ENCODE assay signal across 18 mouse cellular contexts in the genomic region with DNA sequence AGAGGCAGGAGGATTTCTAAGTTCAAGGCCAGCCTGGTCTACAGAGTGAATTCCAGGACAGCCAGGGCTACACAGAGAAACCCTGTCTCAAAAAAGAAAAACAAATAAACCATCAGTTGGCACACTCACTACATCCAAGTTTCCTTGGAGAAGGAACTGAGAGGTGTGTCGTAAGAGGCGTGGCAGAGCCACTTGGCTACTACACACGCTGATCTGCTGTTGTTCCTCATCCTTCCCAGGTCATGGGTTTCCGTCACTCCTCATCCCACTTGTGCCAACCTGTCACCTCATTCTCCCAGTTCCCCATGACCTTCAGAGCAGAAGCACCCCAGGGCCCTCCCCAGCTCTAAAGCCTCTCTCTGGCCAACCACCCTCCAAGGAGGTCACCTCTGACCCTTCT. TPM values are rescaled to one million over a fixed set of nuclear protein-coding genes. Genes with fewer than 3 reads are reported as not detected.
A peak's percentile ranks its signal among the peaks of the same experiment; 100 is the strongest.
DNase-seq lines count a peak whose midpoint lies in the region; ATAC-seq and TF ChIP-seq lines count a peak whose summit lies in the region.
"Had no signal": no experiment of that assay in that cellular context is flagged by ENCODE, and none has a peak within 500 bp of the region (broad histone marks: within the 10 kb centered on the region; RNA-seq: fewer than 3 reads in every experiment).

No protein-coding gene starts in this region.

- no peaks in the 10 kb centered on the region for H3K9me3 ChIP-seq in midbrain, embryonic 10.5 days (replicated peaks)
- no peaks in the 10 kb centered on the region for H3K9me3 ChIP-seq in midbrain, embryonic 13.5 days
- H3K9me3 ChIP-seq in liver, embryonic 15.5 days (replicated peaks) = no peaks in the 10 kb centered on the region
- no peaks in the 10 kb centered on the region for H3K9me3 ChIP-seq in stomach, postnatal 0 days (ENCODE audit: control insufficient read depth, low read length)
- H3K9me3 ChIP-seq: forebrain, embryonic 12.5 days; heart, embryonic 12.5 days had no signal

- H3K36me3 ChIP-seq in midbrain, embryonic 10.5 days = 0 out of 2 replicates have a peak, but pooled peaks cover 2% of the 10 kb centered on the region
- no peaks in the 10 kb centered on the region for H3K36me3 ChIP-seq in midbrain, embryonic 13.5 days
- H3K36me3 ChIP-seq in liver, embryonic 15.5 days (replicated peaks) = no peaks in the 10 kb centered on the region
- no peaks in the 10 kb centered on the region for H3K36me3 ChIP-seq in stomach, postnatal 0 days (ENCODE audit: control insufficient read depth, insufficient read depth, low read length)
- H3K36me3 ChIP-seq: forebrain, embryonic 12.5 days; heart, embryonic 12.5 days had no signal

- TF ChIP-seq EP300 in stomach, postnatal 0 days (optimal IDR thresholded peaks at IDR 0.05) = no peak

- TF ChIP-seq CTCF in stomach, postnatal 0 days (IDR thresholded peaks at IDR 0.05; ENCODE audit: low read depth) = no peak

- DNase-seq in heart, adult 11 months = peak; percentile 90
- no peak for DNase-seq in heart, postnatal 4 days
- DNase-seq in midbrain, embryonic 10.5 days (ENCODE audit: low spot score) = no peak
- no peak for DNase-seq in stomach, postnatal 0 days (ENCODE audit: low spot score)
- no peak for DNase-seq in cerebellum, postnatal 25 days
- DNase-seq in adrenal gland, postnatal 14 days = no peak
- DNase-seq: cerebellum, adult 9-10 months; gastrocnemius, postnatal 36 days; heart, postnatal 36 days; kidney, adult 18-20 months; kidney, postnatal 10 days; lung, embryonic 14.5 days had no signal

- 93% methylated on average over 4 of the region's 4 CpGs for WGBS in midbrain, embryonic 10.5 days
- 99% methylated on average over 4 of the region's 4 CpGs for WGBS in midbrain, embryonic 13.5 days
- 81% methylated on average over 4 of the region's 4 CpGs for WGBS in liver, embryonic 15.5 days (ENCODE audit: insufficient replicate concordance)
- WGBS in stomach, postnatal 0 days = 60% methylated on average over 4 of the region's 4 CpGs

- H3K4me2 ChIP-seq in midbrain, embryonic 13.5 days (replicated peaks) = no peak overlapping the region
- H3K4me2 ChIP-seq in liver, embryonic 15.5 days = peak overlapping the region; percentile 27; the same call in 1 of the 2 replicates
- H3K4me2 ChIP-seq in stomach, postnatal 0 days (replicated peaks; ENCODE audit: low read depth) = no peak overlapping the region
- H3K4me2 ChIP-seq: forebrain, embryonic 12.5 days; heart, embryonic 12.5 days; lung, embryonic 14.5 days had no signal

- H3K27ac ChIP-seq in midbrain, embryonic 10.5 days (replicated peaks) = 0 out of 2 replicates have a peak overlapping the region, but pooled peaks have one; percentile 13
- no peak overlapping the region for H3K27ac ChIP-seq in midbrain, embryonic 13.5 days
- H3K27ac ChIP-seq in liver, embryonic 15.5 days (replicated peaks) = peak overlapping the region; percentile 99
- H3K27ac ChIP-seq in stomach, postnatal 0 days (replicated peaks) = peak overlapping the region; percentile 64; the same call in 1 of the 2 replicates
- H3K27ac ChIP-seq: forebrain, embryonic 12.5 days; left cerebral cortex, adult 2 months had no signal

- no peak overlapping the region for H3K9ac ChIP-seq in midbrain, embryonic 13.5 days (replicated peaks)
- no peak overlapping the region for H3K9ac ChIP-seq in liver, embryonic 15.5 days
- H3K9ac ChIP-seq in stomach, postnatal 0 days (ENCODE audit: low read length) = no peak overlapping the region
- H3K9ac ChIP-seq: forebrain, embryonic 12.5 days; heart, embryonic 12.5 days; lung, embryonic 14.5 days had no signal

- H3K4me1 ChIP-seq in midbrain, embryonic 10.5 days = peaks cover 50% of the 10 kb centered on the region
- peaks cover 14% of the 10 kb centered on the region for H3K4me1 ChIP-seq in midbrain, embryonic 13.5 days (replicated peaks)
- H3K4me1 ChIP-seq in liver, embryonic 15.5 days (replicated peaks) = peaks cover 96% of the 10 kb centered on the region
- H3K4me1 ChIP-seq in stomach, postnatal 0 days (replicated peaks; ENCODE audit: control insufficient read depth, insufficient read depth) = peaks cover 7% of the 10 kb centered on the region; the same call in 1 of the 2 replicates

- ATAC-seq in midbrain, embryonic 13.5 days = no peak
- ATAC-seq in liver, embryonic 15.5 days (ENCODE audit: insufficient read depth) = no peak
- no peak for ATAC-seq in stomach, postnatal 0 days (ENCODE audit: low FRiP score, low TSS enrichment)
- ATAC-seq: hindbrain, embryonic 16.5 days had no signal

- no peak overlapping the region for H3K4me3 ChIP-seq in midbrain, embryonic 10.5 days
- H3K4me3 ChIP-seq in midbrain, embryonic 13.5 days (replicated peaks) = no peak overlapping the region
- H3K4me3 ChIP-seq in liver, embryonic 15.5 days (replicated peaks) = no peak overlapping the region
- no peak overlapping the region for H3K4me3 ChIP-seq in stomach, postnatal 0 days (ENCODE audit: low read depth, low read length)
- H3K4me3 ChIP-seq: forebrain, embryonic 12.5 days; heart, embryonic 12.5 days; left cerebral cortex, adult 2 months had no signal

- peaks cover 8% of the 10 kb centered on the region; the same call in 1 of the 2 replicates for H3K27me3 ChIP-seq in midbrain, embryonic 10.5 days (ENCODE audit: low read depth, poor library complexity, severe bottlenecking)
- no peaks in the 10 kb centered on the region for H3K27me3 ChIP-seq in midbrain, embryonic 13.5 days
- H3K27me3 ChIP-seq in liver, embryonic 15.5 days = no peaks in the 10 kb centered on the region
- H3K27me3 ChIP-seq in stomach, postnatal 0 days (ENCODE audit: control insufficient read depth, insufficient read depth, low read length) = no peaks in the 10 kb centered on the region
- H3K27me3 ChIP-seq: forebrain, embryonic 12.5 days; heart, embryonic 12.5 days had no signal

RNA-seq across cellular contexts. Expression of gene Elmsan1, which starts 17.5 kb away (rescaled TPM):
- 10 to 100 TPM; 18.5 to 18.6 TPM for total RNA-seq in heart, postnatal 4 days (2021)
- 5.9 and 6.3 TPM in 2 replicates for polyA plus RNA-seq in midbrain, embryonic 10.5 days (2016; fragmentation: Nextera tagmentation; extraction: Ambion mirVana)
- polyA plus RNA-seq in midbrain, embryonic 13.5 days (2015; fragmentation: Nextera tagmentation; extraction: Ambion mirVana) = 3.6 and 5.2 TPM in 2 replicates
- polyA plus RNA-seq in liver, embryonic 15.5 days (2015; fragmentation: Nextera tagmentation; extraction: Ambion mirVana) = 7.7 and 8.7 TPM in 2 replicates
- polyA plus RNA-seq in stomach, postnatal 0 days (2015; fragmentation: Nextera tagmentation; extraction: Ambion mirVana) = 4.0 and 4.1 TPM in 2 replicates
- 18.7 and 25.7 TPM in 2 replicates for total RNA-seq in adrenal gland, postnatal 14 days (2021)

RNA-seq across cellular contexts. Expression of gene Pnma1, which starts 52.9 kb away (rescaled TPM):
- total RNA-seq in heart, postnatal 4 days (2021) = under 1 TPM; 0.54 to 0.62 TPM
- polyA plus RNA-seq in midbrain, embryonic 10.5 days (2016; fragmentation: Nextera tagmentation; extraction: Ambion mirVana) = 2.1 and 3.3 TPM in 2 replicates
- polyA plus RNA-seq in midbrain, embryonic 13.5 days (2015; fragmentation: Nextera tagmentation; extraction: Ambion mirVana) = 5.5 and 6.5 TPM in 2 replicates
- polyA plus RNA-seq in liver, embryonic 15.5 days (2015; fragmentation: Nextera tagmentation; extraction: Ambion mirVana) = 0.16 and 0.24 TPM in 2 replicates
- polyA plus RNA-seq in stomach, postnatal 0 days (2015; fragmentation: Nextera tagmentation; extraction: Ambion mirVana) = 0.48 and 0.49 TPM in 2 replicates
- total RNA-seq in adrenal gland, postnatal 14 days (2021) = 0.30 and 0.44 TPM in 2 replicates
